Mouse (Mus musculus): ENCODE measurements around the gene Faim2. TPM values are rescaled to one million over a fixed set of nuclear protein-coding genes. Genes with fewer than 3 reads are reported as not detected.

Faim2 gene
- polyA plus RNA-seq, 1 experiment from 2014 or later, result 5.5 TPM

DNA sequence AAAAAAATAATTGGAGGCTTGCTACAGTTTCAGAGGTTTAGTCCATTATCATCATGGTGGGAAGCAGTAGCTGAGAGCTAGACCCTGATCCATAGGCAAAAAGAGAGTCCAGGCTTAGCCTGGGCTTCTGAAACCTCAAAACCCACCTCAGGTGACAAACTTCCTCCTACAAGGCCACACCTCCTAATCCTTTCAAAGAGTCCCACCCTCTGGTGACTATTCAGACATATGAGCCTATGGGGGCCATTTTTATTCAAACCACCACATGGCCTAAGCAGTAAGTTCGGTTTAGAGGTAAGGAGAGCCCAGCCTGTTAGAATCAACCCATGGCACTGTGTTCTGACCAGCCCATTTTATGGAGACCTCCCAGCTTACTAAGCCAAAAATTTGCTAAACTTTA lies 52.2 kb downstream of the Faim2 start:
- Histone ChIP-seq H3K36me3 (ENCODE audit: poor library complexity, severe bottlenecking) (no peaks in the 10 kb centered on the region), H3K4me3 (no peak overlapping the region), H3K27ac (no peak overlapping the region), H3K27me3 (no peaks in the 10 kb centered on the region; the same call in 1 of the 2 replicates), H3K9me3 (replicated peaks) (no peaks in the 10 kb centered on the region), H3K4me2 (no peak overlapping the region), H3K4me1 (peaks cover 17% of the 10 kb centered on the region), H3K9ac (no peak overlapping the region)
- ATAC-seq, result no peak
- WGBS, result 69% methylated on average over 1 of the region's 1 CpGs

DNA sequence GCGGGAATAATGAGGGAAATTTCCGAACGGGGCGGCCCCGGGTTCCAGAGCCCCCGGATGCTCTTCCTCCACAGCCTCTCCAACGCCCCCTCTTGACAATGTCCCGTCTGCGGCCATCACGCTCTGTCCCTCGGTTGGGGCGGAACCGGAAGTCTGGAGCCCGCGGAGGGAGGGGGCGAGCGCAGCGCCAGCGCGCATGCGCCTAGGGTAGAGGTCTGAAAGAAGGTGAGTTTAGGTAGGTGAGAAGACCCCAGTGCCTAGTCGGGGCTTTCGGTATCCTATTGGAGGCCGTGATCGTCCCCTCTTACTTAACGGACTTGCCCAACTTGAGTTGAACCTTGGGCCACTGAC lies 53.4 kb downstream of the Faim2 start, which contains the start of gene Bcdin3d:
Gene Bcdin3d, minus strand, starts transcription at position 155 of the 351 bp plus-strand sequence.
- peak within 1 kb of the TSS; percentile 76 for H3K4me2 ChIP-seq
- WGBS, result under 1% methylated on average over 26 of the region's 26 CpGs
- H3K36me3 ChIP-seq (ENCODE audit: poor library complexity, severe bottlenecking), result peaks cover 11% of the 10 kb centered on the region
- H3K9me3 ChIP-seq (replicated peaks), result no peaks in the 10 kb centered on the region
- ATAC-seq, result peak; percentile 90
- H3K27me3 ChIP-seq, result no peaks in the 10 kb centered on the region; the same call in 1 of the 2 replicates
- H3K4me1 ChIP-seq, result peaks cover 17% of the 10 kb centered on the region
- H3K4me3 ChIP-seq, result peak within 1 kb of the TSS; percentile 68
- H3K9ac ChIP-seq, result peak within 1 kb of the TSS; percentile 81
- H3K27ac ChIP-seq, result peak within 1 kb of the TSS; percentile 83

DNA sequence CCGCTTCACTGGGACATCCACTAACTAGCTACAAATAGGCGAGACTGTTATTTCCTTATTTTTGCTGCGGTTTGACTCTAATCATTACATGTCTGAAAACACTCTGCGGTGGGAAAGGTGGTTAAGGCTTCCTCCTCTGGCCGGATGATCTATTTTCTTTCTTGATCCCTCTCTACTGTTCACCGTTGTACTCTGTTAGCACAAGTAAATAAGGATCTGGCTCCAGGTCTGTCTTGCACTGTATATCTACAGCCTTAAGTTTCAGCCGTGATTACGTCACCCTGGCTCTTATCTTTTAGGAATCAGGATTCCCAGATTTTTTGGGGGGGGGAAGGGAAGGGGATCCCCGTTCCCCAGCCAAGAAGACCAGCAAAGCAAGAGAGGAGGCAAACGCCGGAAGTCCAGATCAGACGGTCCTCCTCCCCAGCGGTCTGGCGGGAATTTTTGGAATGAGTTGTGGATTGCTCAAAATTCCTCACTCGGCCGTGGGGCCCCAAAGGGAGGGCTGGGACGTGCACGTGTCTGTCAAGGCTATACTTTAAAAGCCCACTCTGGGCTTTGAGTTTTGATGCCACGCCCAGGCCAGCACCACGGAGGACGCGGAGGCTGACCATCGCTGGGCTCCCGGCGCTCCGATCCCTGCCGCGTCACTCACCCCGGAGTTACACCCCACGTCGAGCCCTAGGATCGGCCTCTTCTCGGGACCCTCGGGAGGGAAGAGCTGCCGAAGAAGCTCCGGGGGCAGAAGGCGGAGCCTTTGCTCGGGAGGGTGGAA lies 54.0 kb downstream of the Faim2 start:
- Histone ChIP-seq H3K36me3 (ENCODE audit: poor library complexity, severe bottlenecking) (peaks cover 14% of the 10 kb centered on the region), H3K27ac (peak overlapping the region; percentile 83)
- peak; percentile 80 for ATAC-seq

DNA sequence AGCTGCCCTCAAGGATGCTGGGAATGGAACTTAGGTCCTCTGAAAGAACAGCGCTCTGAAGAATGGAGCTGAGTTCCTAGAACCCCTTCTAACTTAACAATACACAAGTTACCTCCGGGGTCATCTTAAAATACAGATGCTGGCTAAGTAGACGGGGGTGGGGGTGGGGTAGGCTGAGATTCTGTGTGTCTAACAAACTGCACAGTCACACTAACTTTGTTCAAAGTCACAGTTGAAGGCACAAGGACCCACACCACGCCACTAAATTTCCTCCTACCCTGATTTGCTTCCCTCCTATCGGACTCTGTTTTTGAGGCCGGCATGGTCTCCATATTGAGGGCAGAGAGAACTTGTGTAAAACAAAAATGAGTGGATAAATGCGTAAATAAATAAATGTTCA lies 55.0 kb downstream of the Faim2 start:
- no peak overlapping the region for H3K27ac ChIP-seq
- H3K9me3 ChIP-seq (replicated peaks), result no peaks in the 10 kb centered on the region
- H3K27me3 ChIP-seq, result no peaks in the 10 kb centered on the region; the same call in 1 of the 2 replicates
- no peak overlapping the region; the same call in 1 of the 2 replicates for H3K4me2 ChIP-seq
- no peak overlapping the region for H3K9ac ChIP-seq
- H3K4me1 ChIP-seq, result peaks cover 17% of the 10 kb centered on the region
- peaks cover 16% of the 10 kb centered on the region for H3K36me3 ChIP-seq (ENCODE audit: poor library complexity, severe bottlenecking)
- no peak for ATAC-seq
- WGBS, result 89% methylated on average over 7 of the region's 7 CpGs
- no peak overlapping the region for H3K4me3 ChIP-seq

More for the DNA sequence above, 54.0 kb downstream of the Faim2 start:
- peaks cover 17% of the 10 kb centered on the region for H3K4me1 ChIP-seq
- H3K9me3 ChIP-seq (replicated peaks), result no peaks in the 10 kb centered on the region
- peak overlapping the region; percentile 81 for H3K9ac ChIP-seq
- peak overlapping the region; percentile 68 for H3K4me3 ChIP-seq
- peak overlapping the region; percentile 76 for H3K4me2 ChIP-seq
- WGBS, result 6% methylated on average over 38 of the region's 38 CpGs
- no peaks in the 10 kb centered on the region; the same call in 1 of the 2 replicates for H3K27me3 ChIP-seq

DNA sequence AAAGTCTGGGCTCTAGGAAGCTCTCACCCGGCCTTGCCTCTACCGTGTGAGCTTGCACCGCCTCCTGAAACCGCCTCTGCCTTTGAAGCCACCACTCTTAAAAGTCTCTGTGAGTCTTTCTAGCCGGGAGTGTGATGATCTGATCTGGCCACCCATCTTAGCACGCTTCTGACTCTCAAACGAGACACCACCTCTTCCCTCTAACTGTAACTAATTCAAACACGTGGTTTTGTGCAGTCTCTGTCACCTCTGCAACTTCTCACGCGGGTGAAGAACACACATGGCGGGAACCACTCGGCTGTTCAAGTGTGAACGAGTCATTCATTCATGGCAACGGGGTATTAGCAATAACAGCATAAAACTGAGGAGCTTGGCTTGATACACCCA lies 56.3 kb downstream of the Faim2 start:
- no peaks in the 10 kb centered on the region; the same call in 1 of the 2 replicates for H3K27me3 ChIP-seq
- 80% methylated on average over 14 of the region's 14 CpGs for WGBS
- H3K9ac ChIP-seq, result no peak overlapping the region
- H3K4me3 ChIP-seq, result no peak overlapping the region
- peaks cover 16% of the 10 kb centered on the region for H3K36me3 ChIP-seq (ENCODE audit: poor library complexity, severe bottlenecking)
- H3K9me3 ChIP-seq (replicated peaks), result no peaks in the 10 kb centered on the region
- no peak overlapping the region for H3K4me2 ChIP-seq
- peaks cover 17% of the 10 kb centered on the region for H3K4me1 ChIP-seq
- no peak for ATAC-seq
- H3K27ac ChIP-seq, result no peak overlapping the region

DNA sequence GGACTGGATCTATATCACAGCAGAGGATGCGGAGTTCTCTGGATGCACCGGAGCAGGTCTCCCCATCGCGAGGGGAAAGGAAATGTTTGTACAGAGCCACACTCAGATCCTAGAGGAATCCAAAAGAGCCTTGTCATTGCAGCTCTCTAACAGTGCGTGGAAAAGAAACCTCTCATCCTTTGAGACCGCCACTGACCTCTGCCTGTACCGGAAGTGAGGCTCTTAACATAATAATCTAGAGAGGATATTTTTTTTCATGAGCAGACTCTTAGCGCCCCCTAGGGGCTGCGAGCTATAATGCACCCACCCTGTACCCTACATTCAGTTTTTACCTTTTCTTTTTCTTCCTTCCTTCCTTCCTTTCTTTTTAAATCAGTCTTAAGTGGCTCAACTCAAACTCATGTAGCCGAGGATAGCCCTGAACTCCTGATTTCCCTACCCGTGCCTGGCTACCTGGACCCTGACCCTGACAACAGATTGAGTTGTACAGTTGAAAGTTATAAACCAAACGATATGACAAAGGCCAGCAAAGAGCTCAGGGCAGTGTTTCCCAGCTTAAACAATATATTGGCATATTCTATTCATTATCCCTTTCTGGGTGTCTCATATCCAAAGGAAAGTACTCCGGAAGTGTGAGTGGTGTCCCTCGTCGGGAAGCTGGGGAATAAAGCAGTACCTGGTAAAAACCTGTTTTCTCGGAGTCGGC lies 56.8 kb downstream of the Faim2 start:
- H3K27ac ChIP-seq, result no peak overlapping the region
- H3K27me3 ChIP-seq, result no peaks in the 10 kb centered on the region; the same call in 1 of the 2 replicates
- no peak overlapping the region for H3K4me3 ChIP-seq
- H3K4me2 ChIP-seq, result peak overlapping the region; percentile 24; the same call in 1 of the 2 replicates
- WGBS, result 67% methylated on average over 17 of the region's 17 CpGs
- peaks cover 17% of the 10 kb centered on the region for H3K4me1 ChIP-seq
- no peak overlapping the region for H3K9ac ChIP-seq
- no peaks in the 10 kb centered on the region for H3K9me3 ChIP-seq (replicated peaks)
- H3K36me3 ChIP-seq (ENCODE audit: poor library complexity, severe bottlenecking), result peaks cover 16% of the 10 kb centered on the region
- no peak for ATAC-seq

DNA sequence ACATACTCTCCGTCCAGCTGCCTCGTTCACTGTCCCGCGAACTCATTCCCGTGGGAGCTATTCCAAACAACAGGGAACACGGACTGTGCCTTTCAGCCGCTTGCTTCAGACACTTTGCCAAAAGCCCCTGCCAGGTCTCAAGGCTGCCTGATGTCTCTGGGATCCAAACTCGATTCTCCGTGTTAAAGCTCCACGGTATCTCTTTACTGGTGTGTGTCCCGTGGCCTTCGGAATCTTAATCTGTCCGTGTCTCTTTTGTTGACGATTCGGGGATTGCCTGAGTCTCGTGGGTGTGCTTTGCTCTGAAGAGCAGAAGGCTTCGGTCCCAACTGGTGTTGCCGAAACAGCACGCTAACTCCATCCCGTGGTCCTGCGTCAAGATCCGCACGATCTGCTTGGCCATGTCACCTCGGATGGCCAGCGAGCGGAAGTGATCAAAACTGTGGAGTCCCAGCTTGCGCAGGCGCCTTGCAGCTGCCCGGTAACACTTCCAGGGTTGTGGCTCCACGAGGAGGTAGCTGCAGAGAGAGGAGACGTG lies 57.7 kb downstream of the Faim2 start:
- Histone ChIP-seq H3K4me1 (peaks cover 17% of the 10 kb centered on the region), H3K9me3 (replicated peaks) (no peaks in the 10 kb centered on the region), H3K4me2 (no peak overlapping the region), H3K27me3 (no peaks in the 10 kb centered on the region), H3K36me3 (ENCODE audit: poor library complexity, severe bottlenecking) (peaks cover 16% of the 10 kb centered on the region), H3K4me3 (no peak overlapping the region), H3K9ac (no peak overlapping the region), H3K27ac (peak overlapping the region; percentile 21; the same call in 1 of the 2 replicates)
- no peak for ATAC-seq
- 94% methylated on average over 31 of the region's 31 CpGs for WGBS

DNA sequence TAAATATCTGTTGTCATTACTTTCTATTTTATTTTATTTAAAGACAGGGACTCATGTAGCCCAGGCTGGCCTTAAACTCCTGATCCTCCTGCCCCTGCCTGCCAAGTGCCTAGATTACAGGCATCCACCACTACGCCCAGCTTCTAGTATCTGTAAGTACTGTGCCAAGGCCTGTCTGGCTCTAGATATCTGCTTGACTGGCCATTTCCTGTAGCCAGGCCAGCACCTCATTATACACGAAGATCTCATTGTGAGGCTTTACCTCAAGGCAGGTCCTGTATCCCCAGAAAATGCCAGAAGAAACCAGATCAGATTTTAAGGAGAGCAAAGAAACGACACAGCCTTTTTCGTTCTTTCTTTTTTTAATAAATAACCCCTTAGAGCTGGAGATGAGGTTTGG lies 58.2 kb downstream of the Faim2 start:
- no peak overlapping the region for H3K9ac ChIP-seq
- peaks cover 14% of the 10 kb centered on the region for H3K4me1 ChIP-seq
- H3K4me3 ChIP-seq, result no peak overlapping the region
- peak overlapping the region; percentile 21; the same call in 1 of the 2 replicates for H3K27ac ChIP-seq
- peaks cover 16% of the 10 kb centered on the region for H3K36me3 ChIP-seq (ENCODE audit: poor library complexity, severe bottlenecking)
- no peak for ATAC-seq
- H3K4me2 ChIP-seq, result no peak overlapping the region
- 94% methylated on average over 4 of the region's 4 CpGs for WGBS
- H3K9me3 ChIP-seq (replicated peaks), result no peaks in the 10 kb centered on the region
- no peaks in the 10 kb centered on the region for H3K27me3 ChIP-seq

DNA sequence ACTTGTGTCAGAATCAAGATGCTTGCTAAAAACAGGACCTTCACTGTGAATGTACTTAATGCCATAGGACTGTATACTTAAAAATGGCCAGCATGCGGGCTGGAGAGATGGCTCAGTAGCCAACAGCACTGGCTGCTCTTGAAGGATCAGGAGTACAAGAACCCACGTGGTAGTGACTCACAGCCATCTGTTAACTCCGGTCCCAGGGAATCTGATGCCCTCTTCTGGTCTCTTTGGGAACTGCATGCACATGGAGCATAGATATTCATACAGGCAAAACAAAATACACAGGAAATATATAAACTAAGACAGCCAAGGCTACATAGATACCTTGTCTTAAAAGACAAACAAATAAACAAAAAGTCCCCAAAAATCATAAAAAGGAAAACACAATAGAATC lies 58.9 kb downstream of the Faim2 start:
- Histone ChIP-seq H3K9ac (no peak overlapping the region), H3K4me3 (no peak overlapping the region), H3K4me1 (peaks cover 12% of the 10 kb centered on the region), H3K27ac (no peak overlapping the region), H3K36me3 (ENCODE audit: poor library complexity, severe bottlenecking) (peaks cover 16% of the 10 kb centered on the region), H3K9me3 (replicated peaks) (no peaks in the 10 kb centered on the region), H3K27me3 (no peaks in the 10 kb centered on the region), H3K4me2 (no peak overlapping the region)
- ATAC-seq, result no peak
- 45% methylated on average over 3 of the region's 3 CpGs for WGBS

DNA sequence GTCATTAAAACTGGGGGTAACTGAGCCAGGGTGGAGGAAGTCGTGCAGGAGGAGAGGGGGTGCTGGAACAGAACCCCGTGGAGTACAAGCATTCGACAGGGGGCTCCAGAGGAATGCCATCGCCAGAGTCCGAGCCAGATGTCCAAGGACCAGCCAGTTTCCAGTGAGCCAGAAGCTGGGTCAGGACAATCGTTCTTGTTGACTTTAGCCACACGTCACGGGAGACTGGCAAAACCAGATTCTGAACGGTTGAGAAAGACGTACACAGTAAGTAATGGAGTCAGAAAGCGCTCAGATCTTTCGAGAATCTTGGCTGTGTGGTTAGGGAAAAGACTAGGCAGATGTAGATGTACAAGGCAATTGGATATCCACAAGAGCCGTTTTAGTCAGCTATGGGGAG lies 64.8 kb downstream of the Faim2 start:
- Histone ChIP-seq H3K27ac (no peak overlapping the region), H3K9me3 (replicated peaks) (no peaks in the 10 kb centered on the region), H3K4me3 (no peak overlapping the region), H3K36me3 (ENCODE audit: poor library complexity, severe bottlenecking) (no peaks in the 10 kb centered on the region), H3K4me2 (no peak overlapping the region), H3K9ac (no peak overlapping the region), H3K4me1 (peaks cover 3% of the 10 kb centered on the region), H3K27me3 (no peaks in the 10 kb centered on the region)
- 78% methylated on average over 13 of the region's 13 CpGs for WGBS
- no peak for ATAC-seq

DNA sequence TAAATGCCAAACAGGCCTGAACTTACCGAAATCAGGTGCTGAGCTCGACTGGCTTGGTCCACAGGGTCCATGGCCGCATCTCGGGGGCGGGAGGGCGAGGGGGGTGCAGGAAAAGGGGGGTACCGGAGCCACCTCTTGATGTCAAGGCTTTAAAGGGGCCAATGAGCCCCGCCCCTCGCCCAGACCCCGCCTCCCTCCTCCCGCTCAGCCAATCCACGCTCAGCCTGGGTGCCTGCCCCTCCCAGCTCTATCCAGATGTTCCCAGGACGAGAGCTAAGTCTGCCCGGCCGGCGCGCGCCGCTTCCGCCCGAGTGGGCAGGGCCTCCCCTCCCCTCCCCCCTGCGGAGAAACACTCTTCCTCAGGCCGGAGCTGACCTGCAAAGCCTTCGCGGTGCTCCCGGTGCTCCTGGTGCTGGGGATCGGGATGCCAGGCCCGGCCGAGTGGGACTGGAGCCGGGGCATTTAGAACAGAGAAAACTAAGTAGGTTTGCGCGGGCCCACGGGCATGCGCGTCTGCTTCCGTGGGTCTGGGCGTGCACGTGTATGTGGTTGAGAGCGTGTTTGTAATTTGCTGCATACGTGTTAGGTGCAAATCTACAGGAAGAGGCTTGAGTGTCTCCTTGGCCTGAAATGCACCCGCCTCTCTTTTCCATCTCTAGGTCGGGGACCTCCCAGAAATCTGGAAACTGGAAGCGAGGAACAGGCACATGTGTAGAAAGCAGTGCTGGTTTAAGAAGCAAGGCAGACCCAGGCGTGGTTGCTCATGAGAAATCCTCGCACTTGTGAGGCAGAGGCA lies 70.2 kb downstream of the Faim2 start, which contains the start of gene Nckap5l:
Gene Nckap5l, minus strand, starts transcription at position 143 of the 796 bp plus-strand sequence.
- Histone ChIP-seq H3K9me3 (replicated peaks) (no peaks in the 10 kb centered on the region), H3K4me2 (peak within 1 kb of the TSS; percentile 87), H3K4me3 (peak within 1 kb of the TSS; percentile 84), H3K9ac (peak within 1 kb of the TSS; percentile 80), H3K4me1 (peaks cover 47% of the 10 kb centered on the region), H3K27me3 (no peaks in the 10 kb centered on the region), H3K36me3 (ENCODE audit: poor library complexity, severe bottlenecking) (0 out of 2 replicates have a peak, but pooled peaks cover 3% of the 10 kb centered on the region), H3K27ac (peak within 1 kb of the TSS; percentile 89)
- ATAC-seq, result peak; percentile 95
- under 1% methylated on average over 35 of the region's 45 CpGs for WGBS

Data from forebrain, embryonic 13.5 days (tissue).